Mouse (Mus musculus) lung, postnatal 4 days (tissue): Measurements from ENCODE around the gene Grm5.

Experiments used
- DNase-seq, 2 experiments: peaks; one replicate each; pipeline ENCODE4 v3.0.0; 2021

Grm5 gene

GRCm38 (mm10) chr7:87937415-87937814 is 353.4 kb downstream of the Grm5 start:
- no peak for DNase-seq

- peak; percentile 8 to 40 for DNase-seq
These were observed 354.3 kb downstream of the Grm5 start for GRCm38 (mm10) chr7:87938265-87938664.

DNA sequence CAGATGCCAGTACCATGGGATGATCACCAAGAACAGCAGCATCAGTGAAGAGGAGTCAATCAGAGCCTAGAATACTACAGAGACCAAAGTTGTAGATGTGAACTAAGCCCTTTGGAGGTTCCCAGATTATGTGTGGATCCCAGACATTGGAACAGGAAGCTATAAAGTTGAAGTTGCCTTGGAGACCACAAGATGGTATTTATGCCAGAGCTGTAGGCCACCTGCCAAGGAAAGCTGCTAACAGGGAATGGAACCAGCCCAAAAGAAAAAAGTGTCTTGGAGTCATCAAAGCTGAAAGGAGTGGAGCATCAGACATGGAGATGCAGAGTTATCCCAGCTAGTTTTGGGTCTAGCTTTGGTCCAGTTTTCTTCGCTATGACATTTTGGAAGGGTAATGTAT is 366.2 kb downstream of the Grm5 start:
- no peak for DNase-seq

DNA sequence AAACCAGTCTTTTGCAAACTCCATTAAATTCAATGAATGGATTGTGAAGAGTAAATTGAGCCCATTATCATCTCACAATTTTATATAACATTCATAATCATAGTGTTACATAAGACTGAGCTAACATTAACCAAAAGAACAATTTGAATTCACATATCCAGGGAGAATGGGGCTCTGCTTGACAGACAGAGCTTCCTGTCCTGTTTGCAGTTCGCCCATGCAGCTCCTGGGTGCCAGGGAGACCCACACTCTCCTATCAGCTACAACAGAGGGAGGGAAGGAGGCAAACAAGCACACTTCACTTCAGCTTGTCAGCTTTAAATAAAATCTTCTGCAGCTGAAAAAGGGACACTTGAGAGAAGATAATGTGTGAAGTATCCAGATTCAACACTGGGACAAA is 389.2 kb downstream of the Grm5 start:
- no peak for DNase-seq

GRCm38 (mm10) chr7:87975041-87975440 is 391.1 kb downstream of the Grm5 start:
- DNase-seq, result no peak

DNA sequence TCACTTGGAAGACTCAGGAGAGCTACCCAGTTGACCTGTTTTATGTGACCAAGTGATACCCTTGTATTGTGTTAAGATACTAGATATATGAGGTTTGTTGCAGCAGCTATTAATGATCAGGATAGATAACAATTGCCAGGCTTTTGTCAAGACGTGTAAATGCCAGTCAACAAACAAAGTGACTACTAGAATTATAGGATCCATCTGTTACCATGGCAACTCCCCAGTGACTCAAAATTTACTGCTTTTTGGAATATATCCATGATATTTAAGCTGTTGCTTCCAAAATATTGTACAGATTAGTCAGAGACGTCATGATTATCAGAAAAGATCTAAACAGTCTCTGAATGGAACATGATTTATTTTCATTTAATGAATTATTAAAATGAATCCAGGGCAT is 399.5 kb downstream of the Grm5 start:
- no peak for DNase-seq

GRCm38 (mm10) chr7:88014451-88014850 is 430.5 kb downstream of the Grm5 start:
- no peak for DNase-seq

- DNase-seq, result peak; percentile 23 to 78
These were observed 443.6 kb downstream of the Grm5 start for GRCm38 (mm10) chr7:88027411-88028132.

DNA sequence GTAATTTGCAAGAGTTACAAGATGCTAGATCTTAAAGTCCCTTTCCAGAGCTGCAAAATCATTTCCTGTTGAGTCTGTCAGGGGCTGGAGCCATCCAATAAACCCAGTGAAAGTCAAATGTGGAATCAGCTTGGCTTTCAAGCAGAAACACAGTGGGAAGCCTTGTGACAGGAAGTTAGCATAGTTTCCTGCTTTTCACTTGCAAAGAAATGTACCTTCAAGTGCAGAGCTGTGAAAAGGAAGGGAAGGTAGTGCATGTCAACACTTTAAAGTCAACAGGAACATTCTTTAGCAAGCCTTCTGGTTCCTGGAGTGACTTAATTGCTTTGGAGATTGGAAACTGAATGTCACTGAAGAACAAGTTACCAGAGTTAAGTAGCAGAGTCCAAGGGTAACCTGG is 463.4 kb downstream of the Grm5 start:
- DNase-seq, result no peak

DNA sequence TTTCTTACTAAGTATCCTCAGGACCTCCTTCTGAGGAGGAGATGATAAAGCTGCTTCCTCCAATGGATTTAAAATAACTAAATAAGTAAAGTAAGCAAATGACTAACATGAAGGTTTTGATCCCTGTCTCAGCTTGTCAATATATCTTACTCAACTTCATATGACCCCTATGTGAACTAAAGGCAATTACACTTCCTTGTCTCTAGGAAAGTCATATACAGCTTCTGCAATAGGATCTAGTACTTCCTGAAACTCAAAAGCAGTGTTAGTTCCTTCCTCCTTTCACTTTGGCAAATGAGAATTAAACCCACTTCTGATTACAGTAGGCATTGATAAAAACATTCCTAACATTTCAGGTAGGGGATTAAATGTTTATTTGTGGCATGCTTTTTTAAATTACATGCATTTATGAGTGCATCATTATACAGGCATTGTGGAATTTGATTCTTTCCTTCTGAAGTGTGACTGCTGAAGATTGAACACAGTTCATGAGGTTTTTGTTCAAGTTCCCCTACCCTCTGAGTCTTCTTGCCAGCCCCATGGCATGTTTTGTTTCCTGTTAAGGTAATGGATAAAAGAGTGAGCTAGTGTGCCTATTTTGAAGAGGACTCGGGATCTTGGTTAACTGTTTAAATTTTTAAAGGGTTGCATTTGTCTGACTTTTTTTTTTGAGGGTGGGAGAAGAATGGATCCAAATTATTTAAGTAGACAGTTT is 470.4 kb downstream of the Grm5 start:
- no peak for DNase-seq

GRCm38 (mm10) chr7:88056438-88056837 is 472.5 kb downstream of the Grm5 start:
- no peak for DNase-seq

GRCm38 (mm10) chr7:88091115-88091514 is 507.1 kb downstream of the Grm5 start:
- no peak for DNase-seq

- no peak for DNase-seq
These were observed 512.7 kb downstream of the Grm5 start for GRCm38 (mm10) chr7:88096536-88097107.

DNA sequence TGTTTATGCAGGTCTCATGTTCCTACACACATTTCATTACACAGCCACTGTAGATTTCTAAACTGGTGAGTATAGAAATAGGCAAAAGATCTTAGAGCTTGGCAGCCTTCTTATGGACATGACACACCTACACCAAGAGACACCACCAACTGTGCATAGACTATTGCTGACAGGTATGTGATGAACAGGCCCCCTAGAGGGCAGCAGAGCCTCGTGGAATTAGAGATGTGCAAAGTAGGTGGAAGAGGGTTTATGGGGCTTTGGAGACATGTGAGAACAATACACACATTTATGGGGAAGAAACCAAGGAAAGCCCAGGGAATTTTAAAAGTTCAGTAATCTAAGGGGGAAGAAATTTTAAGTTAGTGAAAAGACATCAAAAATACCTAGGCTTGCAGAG is 513.7 kb downstream of the Grm5 start:
- peak; percentile 52 to 74 for DNase-seq

GRCm38 (mm10) chr7:88116724-88117409 is 532.9 kb downstream of the Grm5 start:
- DNase-seq, result no peak

DNA sequence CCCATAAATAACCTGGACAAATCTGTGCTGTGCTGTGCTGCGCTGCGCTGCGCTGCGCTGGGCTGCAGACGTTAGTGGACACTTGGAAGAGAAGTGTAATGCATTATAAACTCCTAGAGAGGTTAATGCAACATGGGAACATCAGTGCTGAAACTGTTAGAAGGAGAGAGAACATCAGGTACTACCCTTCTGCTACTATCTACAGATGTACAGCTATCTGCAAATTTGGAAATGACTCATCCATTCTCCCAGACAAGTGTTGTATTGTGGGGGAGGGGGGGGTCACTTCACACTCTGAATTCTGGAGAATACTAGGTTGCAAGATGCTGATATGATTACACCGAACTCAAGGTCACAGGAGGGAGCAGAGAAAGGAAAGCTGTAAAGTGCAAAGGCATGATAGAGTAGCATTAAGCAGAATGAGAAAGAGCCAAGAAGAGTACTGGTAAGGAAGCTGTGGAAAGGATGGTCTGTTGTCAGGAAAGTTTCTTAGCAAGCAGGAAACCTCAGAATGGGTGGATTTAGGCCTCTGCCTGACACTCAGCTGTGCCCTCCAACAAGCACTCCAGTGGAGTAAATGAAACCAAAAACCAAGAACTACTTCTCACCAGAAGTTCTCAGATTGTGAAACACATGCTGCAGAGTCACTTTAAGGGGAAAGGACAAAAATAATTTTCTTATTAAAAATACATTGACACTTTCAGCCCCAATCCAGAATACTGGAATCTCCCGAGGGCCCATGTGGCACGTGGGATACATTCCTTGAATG is 544.3 kb downstream of the Grm5 start:
- no peak for DNase-seq

GRCm38 (mm10) chr7:88129536-88130487 is 545.8 kb downstream of the Grm5 start:
- DNase-seq, result peak; percentile 8 to 28

GRCm38 (mm10) chr7:88130488-88130849 is 546.5 kb downstream of the Grm5 start:
- DNase-seq, result no peak

GRCm38 (mm10) chr7:88159542-88160241 is 575.7 kb downstream of the Grm5 start:
- DNase-seq, result no peak

- no peak for DNase-seq
These were observed 577.6 kb downstream of the Grm5 start for GRCm38 (mm10) chr7:88161586-88161985.
